Mouse (Mus musculus): Measurements from ENCODE around the gene Slc38a10. TPM values are rescaled to one million over a fixed set of nuclear protein-coding genes. Genes with fewer than 3 reads are reported as not detected.

Gene Slc38a10
- total and polyA plus RNA-seq, 3 experiments: 78.2 to 80.7 TPM; not detected in 1

DNA sequence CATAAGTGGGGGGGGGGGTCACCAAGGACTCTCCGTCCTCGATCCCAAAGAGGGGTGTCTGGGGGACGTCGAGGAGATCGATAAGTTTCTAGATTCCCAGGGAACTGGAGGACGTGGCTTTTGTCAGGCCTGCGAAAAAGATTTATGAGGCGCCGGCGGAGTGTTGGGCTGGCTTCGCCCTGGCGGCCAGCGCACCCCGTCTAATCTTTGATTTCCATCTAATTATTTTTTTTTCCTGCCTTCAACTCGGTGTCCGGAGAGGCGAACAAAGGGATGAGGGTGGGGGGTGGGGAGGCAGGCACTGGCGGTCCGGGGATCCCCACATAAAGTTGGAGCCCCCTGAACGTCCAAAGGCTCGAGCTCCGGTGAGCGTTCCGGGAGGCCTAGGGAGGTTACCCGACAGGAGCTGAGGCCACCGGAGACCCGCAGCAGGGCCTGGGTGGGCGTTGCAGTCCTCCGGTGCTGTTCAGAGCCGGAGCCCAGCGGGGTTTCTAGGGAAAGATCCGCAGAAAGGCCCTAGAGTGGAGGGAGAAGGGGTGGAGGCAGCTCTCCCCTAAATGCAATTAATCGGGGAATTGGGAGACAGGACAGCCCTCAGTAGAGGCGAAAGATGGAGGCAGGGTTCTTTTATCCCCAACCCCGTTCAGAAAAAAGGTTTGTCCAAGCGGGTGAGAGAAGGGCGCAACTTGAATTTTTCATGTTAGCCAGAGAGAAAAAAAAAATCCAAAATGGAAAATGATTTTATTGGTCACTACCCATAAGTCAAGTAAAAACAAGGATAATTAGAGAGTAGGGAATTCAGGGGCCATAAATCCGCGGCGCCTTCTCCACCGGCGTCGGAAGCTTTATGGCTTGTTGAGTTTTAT lies 36.3 kb upstream of the Slc38a10 start:
- H3K4me1 ChIP-seq (ENCODE audit: control insufficient read depth in 1 of 2, insufficient read depth in 2 of 2, low read length in 2 of 2): no peaks in the 10 kb centered on the region
- peaks cover 0 to 7% of the 10 kb centered on the region in 2 experiments; a peak in 2 of 4 replicates for H3K27me3 ChIP-seq (ENCODE audit: control insufficient read depth in 1 of 2, insufficient read depth in 2 of 2, low read length in 2 of 2)
- H3K9me3 ChIP-seq (replicated peaks; ENCODE audit: insufficient read depth, low read length): no peaks in the 10 kb centered on the region
- no peak overlapping the region for H3K4me3 ChIP-seq (ENCODE audit: control insufficient read depth in 1 of 2, insufficient read depth in 1 of 2, low read depth in 2 of 2, low read length in 2 of 2)
- no peaks in the 10 kb centered on the region for H3K79me2 ChIP-seq (ENCODE audit: control insufficient read depth, insufficient read depth, low read length, poor library complexity)
- no peaks in the 10 kb centered on the region for H3K36me3 ChIP-seq (ENCODE audit: control insufficient read depth in 1 of 2, insufficient read depth in 2 of 2, low read length in 2 of 2)
- no peak for DNase-seq (ENCODE audit: low read depth, low spot score)
- no peak overlapping the region for H3K27ac ChIP-seq (ENCODE audit: control insufficient read depth, low read depth, low read length)
- no peak overlapping the region for H3K9ac ChIP-seq (ENCODE audit: control insufficient read depth, low read depth, low read length, poor library complexity, severe bottlenecking)
- TF ChIP-seq NELFE (IDR thresholded peaks at IDR 0.05; ENCODE audit: low read depth, low read length) (no peak), TBP (IDR thresholded peaks at IDR 0.05; ENCODE audit: low read depth, low read length) (no peak), SMC3 (IDR thresholded peaks at IDR 0.05; ENCODE audit: low read depth, low read length) (no peak), MYB (IDR thresholded peaks at IDR 0.05; ENCODE audit: low read depth, low read length) (no peak), USF1 (IDR thresholded peaks at IDR 0.05; ENCODE audit: low read depth, low read length) (no peak), NRF1 (IDR thresholded peaks at IDR 0.05; ENCODE audit: insufficient read depth, low read depth, low read length, poor library complexity, severe bottlenecking) (no peak), CHD1 (IDR thresholded peaks at IDR 0.05; ENCODE audit: low read depth, low read length) (no peak), MEF2A (IDR thresholded peaks at IDR 0.05; ENCODE audit: extremely low read depth, insufficient replicate concordance, low read depth, low read length, poor library complexity, severe bottlenecking) (no peak), BHLHE40 (IDR thresholded peaks at IDR 0.05; ENCODE audit: borderline replicate concordance, low read depth, low read length) (no peak), MAZ (IDR thresholded peaks at IDR 0.05; ENCODE audit: low read depth, low read length) (no peak)

DNA sequence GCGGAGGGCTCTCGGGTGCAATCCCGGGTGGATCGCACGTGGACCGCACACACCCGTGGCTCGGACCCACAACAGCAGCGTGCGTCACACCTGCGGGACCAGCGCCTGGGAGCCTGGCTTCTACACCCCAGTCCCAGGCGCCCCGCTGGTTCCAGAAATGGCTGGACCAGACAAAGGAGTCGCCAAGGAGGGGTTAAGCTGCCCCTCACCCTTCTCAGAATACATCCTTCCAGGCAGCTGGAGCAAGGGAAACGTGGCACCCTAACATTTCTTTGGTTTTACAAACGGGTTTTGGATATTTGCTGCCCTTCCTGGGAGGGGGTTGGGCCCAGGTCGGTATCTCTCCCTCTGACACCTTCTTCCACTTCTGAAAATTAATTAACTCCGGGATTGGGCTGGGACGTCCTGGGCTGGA lies 35.7 kb upstream of the Slc38a10 start:
- peaks cover 0 to 6% of the 10 kb centered on the region in 2 experiments; a peak in 2 of 4 replicates for H3K27me3 ChIP-seq (ENCODE audit: control insufficient read depth in 1 of 2, insufficient read depth in 2 of 2, low read length in 2 of 2)
- H3K4me1 ChIP-seq (ENCODE audit: control insufficient read depth in 1 of 2, insufficient read depth in 2 of 2, low read length in 2 of 2): no peaks in the 10 kb centered on the region
- H3K9ac ChIP-seq (ENCODE audit: control insufficient read depth, low read depth, low read length, poor library complexity, severe bottlenecking): no peak overlapping the region
- H3K9me3 ChIP-seq (replicated peaks; ENCODE audit: insufficient read depth, low read length): no peaks in the 10 kb centered on the region
- H3K36me3 ChIP-seq (ENCODE audit: control insufficient read depth in 1 of 2, insufficient read depth in 2 of 2, low read length in 2 of 2): no peaks in the 10 kb centered on the region
- no peaks in the 10 kb centered on the region for H3K79me2 ChIP-seq (ENCODE audit: control insufficient read depth, insufficient read depth, low read length, poor library complexity)
- no peak for DNase-seq (ENCODE audit: low read depth, low spot score)
- no peak overlapping the region for H3K4me3 ChIP-seq (ENCODE audit: control insufficient read depth in 1 of 2, insufficient read depth in 1 of 2, low read depth in 2 of 2, low read length in 2 of 2)
- no peak overlapping the region for H3K27ac ChIP-seq (ENCODE audit: control insufficient read depth, low read depth, low read length)
- TF ChIP-seq TBP (IDR thresholded peaks at IDR 0.05; ENCODE audit: low read depth, low read length) (no peak), ZC3H11A (IDR thresholded peaks at IDR 0.05; ENCODE audit: low read depth, low read length) (no peak), HCFC1 (IDR thresholded peaks at IDR 0.05; ENCODE audit: low read depth, low read length) (no peak)

Measured in MEL (cell line).